Mouse (Mus musculus) liver, adult 2 months (tissue): ENCODE data around the gene B4galnt1.

Experiments used
- CTCF ChIP-seq: fragments of 200-500 bp; IDR thresholded peaks from 2 replicates; pipeline ENCODE4 v1.5.1; 2011; ENCODE audit warnings: low read depth, low read length, control low read depth
- POLR2A ChIP-seq: fragments of 200-500 bp; IDR thresholded peaks from 2 replicates; pipeline ENCODE4 v1.6.1; 2011; ENCODE audit warnings: low read length, control low read depth; ENCODE audit not compliant: insufficient read depth; ENCODE audit errors: extremely low read depth

DNA sequence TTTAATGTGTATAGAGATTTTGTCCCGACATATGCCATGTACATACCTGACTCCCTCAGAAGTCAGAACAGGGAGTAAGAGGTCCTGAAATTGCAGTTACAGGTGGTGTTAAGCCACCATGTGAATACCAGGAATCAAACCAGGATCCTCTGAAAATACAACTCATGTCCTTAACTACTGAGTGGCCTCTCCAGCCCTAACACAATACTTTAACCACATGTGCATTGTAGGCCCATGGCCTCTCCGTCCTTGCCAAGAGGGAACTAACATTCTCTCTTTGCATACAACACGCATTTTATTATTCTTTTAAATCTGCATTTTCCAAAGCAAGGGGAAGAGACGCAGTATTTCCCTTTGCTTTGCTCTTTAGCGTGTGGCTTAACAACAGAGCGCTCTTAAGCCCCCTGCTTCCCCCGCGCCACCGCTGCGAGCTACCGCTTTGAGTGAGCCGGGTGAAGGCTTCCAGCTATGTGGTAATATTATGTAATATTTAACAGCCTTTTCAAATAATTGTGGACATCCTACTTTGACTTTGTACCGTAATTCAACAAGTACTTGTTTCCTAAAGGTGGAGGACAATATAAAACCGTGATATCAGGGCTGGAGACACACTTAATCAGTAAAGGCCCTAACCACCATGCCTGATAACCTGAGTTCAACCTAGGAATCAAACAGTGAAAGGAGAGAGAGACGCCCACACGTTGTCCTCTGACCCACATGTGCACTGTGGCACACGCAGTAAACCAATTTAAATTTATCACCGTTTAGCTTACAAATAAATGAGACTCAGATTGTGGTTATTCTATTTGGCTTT is 26.5 kb upstream of the B4galnt1 start:
- no peak for TF ChIP-seq CTCF
- no peak for TF ChIP-seq POLR2A
